Mouse (Mus musculus): ENCODE measurements at regions not wholly inside any gene's neighbourhood (a gene's known extent, or its start where the extent isn't known, plus 50 kb on each side); places are given as distances from the start of the nearest gene placed in this dataset.

- Histone ChIP-seq H3K27me3 (ENCODE audit: low read depth, poor library complexity, severe bottlenecking) (no peaks in the 10 kb centered on the region), H3K27ac (replicated peaks) (no peak overlapping the region), H3K4me1 (no peaks in the 10 kb centered on the region), H3K36me3 (no peaks in the 10 kb centered on the region), H3K9me3 (replicated peaks) (no peaks in the 10 kb centered on the region), H3K4me3 (no peak overlapping the region)
- WGBS, result 51% methylated on average over 4 of the region's 4 CpGs
- no peak for DNase-seq (ENCODE audit: low spot score)
Measured at GRCm38 (mm10) chr12:13706510-13706909, 437.6 kb downstream of the Nbas start.

GRCm38 (mm10) chr12:13703604-13704003, 434.7 kb downstream of the Nbas start:
- WGBS, result 84% methylated on average over 3 of the region's 3 CpGs

GRCm38 (mm10) chr12:13699858-13700257, 430.9 kb downstream of the Nbas start:
- no peak overlapping the region for H3K27ac ChIP-seq (replicated peaks)
- H3K4me1 ChIP-seq, result no peaks in the 10 kb centered on the region
- no peak overlapping the region for H3K4me3 ChIP-seq
- no peak for DNase-seq (ENCODE audit: low spot score)
- WGBS, result 93% methylated on average over 2 of the region's 2 CpGs
- no peaks in the 10 kb centered on the region for H3K36me3 ChIP-seq
- no peaks in the 10 kb centered on the region for H3K27me3 ChIP-seq (ENCODE audit: low read depth, poor library complexity, severe bottlenecking)
- no peaks in the 10 kb centered on the region for H3K9me3 ChIP-seq (replicated peaks)

More at GRCm38 (mm10) chr12:13703604-13704003, 434.7 kb downstream of the Nbas start:
- DNase-seq (ENCODE audit: low spot score), result no peak
- Histone ChIP-seq H3K36me3 (no peaks in the 10 kb centered on the region), H3K27me3 (ENCODE audit: low read depth, poor library complexity, severe bottlenecking) (no peaks in the 10 kb centered on the region), H3K4me1 (no peaks in the 10 kb centered on the region), H3K4me3 (no peak overlapping the region), H3K9me3 (replicated peaks) (no peaks in the 10 kb centered on the region), H3K27ac (replicated peaks) (no peak overlapping the region)

GRCm38 (mm10) chr12:13698834-13699233, 429.9 kb downstream of the Nbas start:
- Histone ChIP-seq H3K27ac (replicated peaks) (no peak overlapping the region), H3K4me3 (no peak overlapping the region), H3K9me3 (replicated peaks) (no peaks in the 10 kb centered on the region), H3K36me3 (no peaks in the 10 kb centered on the region), H3K27me3 (ENCODE audit: low read depth, poor library complexity, severe bottlenecking) (no peaks in the 10 kb centered on the region), H3K4me1 (no peaks in the 10 kb centered on the region)
- WGBS, result 81% methylated on average over 4 of the region's 4 CpGs
- DNase-seq (ENCODE audit: low spot score), result no peak

GRCm38 (mm10) chr12:13691394-13692165, 422.6 kb downstream of the Nbas start:
- no peaks in the 10 kb centered on the region for H3K36me3 ChIP-seq
- no peak overlapping the region for H3K4me3 ChIP-seq
- no peak for DNase-seq (ENCODE audit: low spot score)
- H3K27me3 ChIP-seq (ENCODE audit: low read depth, poor library complexity, severe bottlenecking), result no peaks in the 10 kb centered on the region
- H3K4me1 ChIP-seq, result peaks cover 11% of the 10 kb centered on the region
- H3K27ac ChIP-seq (replicated peaks), result peak overlapping the region; percentile 57; the same call in 1 of the 2 replicates
- H3K9me3 ChIP-seq (replicated peaks), result no peaks in the 10 kb centered on the region
- WGBS, result 58% methylated on average over 2 of the region's 2 CpGs

- Histone ChIP-seq H3K27ac (replicated peaks) (no peak overlapping the region), H3K4me3 (no peak overlapping the region), H3K9me3 (replicated peaks) (no peaks in the 10 kb centered on the region), H3K27me3 (ENCODE audit: low read depth, poor library complexity, severe bottlenecking) (no peaks in the 10 kb centered on the region), H3K4me1 (no peaks in the 10 kb centered on the region), H3K36me3 (no peaks in the 10 kb centered on the region)
- DNase-seq (ENCODE audit: low spot score), result no peak
- WGBS, result 79% methylated on average over 1 of the region's 1 CpGs
Measured at GRCm38 (mm10) chr12:13677266-13677665, 408.3 kb downstream of the Nbas start.

- Histone ChIP-seq H3K9me3 (replicated peaks) (no peaks in the 10 kb centered on the region), H3K4me3 (no peak overlapping the region), H3K4me1 (no peaks in the 10 kb centered on the region), H3K27me3 (ENCODE audit: low read depth, poor library complexity, severe bottlenecking) (no peaks in the 10 kb centered on the region), H3K36me3 (no peaks in the 10 kb centered on the region), H3K27ac (replicated peaks) (no peak overlapping the region)
- DNase-seq (ENCODE audit: low spot score), result no peak
Measured at GRCm38 (mm10) chr12:13669453-13669852, 400.5 kb downstream of the Nbas start.

- no peak for DNase-seq (ENCODE audit: low spot score)
- H3K4me3 ChIP-seq, result no peak overlapping the region
- WGBS, result 75% methylated on average over 3 of the region's 3 CpGs
- H3K27ac ChIP-seq (replicated peaks), result no peak overlapping the region
- H3K4me1 ChIP-seq, result no peaks in the 10 kb centered on the region
- H3K36me3 ChIP-seq, result no peaks in the 10 kb centered on the region
- H3K27me3 ChIP-seq (ENCODE audit: low read depth, poor library complexity, severe bottlenecking), result no peaks in the 10 kb centered on the region
- no peaks in the 10 kb centered on the region for H3K9me3 ChIP-seq (replicated peaks)
Measured at GRCm38 (mm10) chr12:13668485-13669022, 399.6 kb downstream of the Nbas start.

- Histone ChIP-seq H3K36me3 (no peaks in the 10 kb centered on the region), H3K27ac (replicated peaks) (no peak overlapping the region), H3K9me3 (replicated peaks) (no peaks in the 10 kb centered on the region), H3K27me3 (ENCODE audit: low read depth, poor library complexity, severe bottlenecking) (no peaks in the 10 kb centered on the region), H3K4me1 (no peaks in the 10 kb centered on the region), H3K4me3 (no peak overlapping the region)
- no peak for DNase-seq (ENCODE audit: low spot score)
- 61% methylated on average over 1 of the region's 1 CpGs for WGBS
Measured at GRCm38 (mm10) chr12:13639336-13639735, 370.4 kb downstream of the Nbas start.

Measured in midbrain, embryonic 10.5 days (tissue).